Mouse (Mus musculus) C2C12 (cell line): ENCODE measurements around the gene Slc39a11.

Experiments used
- CEBPB ChIP-seq: IDR thresholded peaks from one replicate; pipeline ENCODE4 v1.6.1; 2011; ENCODE audit warnings: low read depth, mild to moderate bottlenecking, control low read depth, moderate library complexity
- CTCF ChIP-seq: IDR thresholded peaks from one replicate; pipeline ENCODE4 v1.5.1; 2011; ENCODE audit not compliant: control insufficient read depth, insufficient read depth, insufficient read length
- FOSL1 ChIP-seq: IDR thresholded peaks from one replicate; pipeline ENCODE4 v1.8.0; 2011; ENCODE audit warnings: mild to moderate bottlenecking, low read length; ENCODE audit not compliant: poor library complexity, insufficient read depth, severe bottlenecking
- MAX ChIP-seq: IDR thresholded peaks from one replicate; pipeline ENCODE4 v1.6.1; 2011; ENCODE audit warnings: mild to moderate bottlenecking, control low read depth
- MYOD1 ChIP-seq: IDR thresholded peaks from one replicate; pipeline ENCODE4 v1.6.1; 2011; ENCODE audit warnings: low read depth; ENCODE audit not compliant: control insufficient read depth, insufficient read length
- USF1 ChIP-seq: IDR thresholded peaks from one replicate; pipeline ENCODE4 v1.6.1; 2011; ENCODE audit warnings: low read depth, mild to moderate bottlenecking, control low read depth, moderate library complexity

DNA sequence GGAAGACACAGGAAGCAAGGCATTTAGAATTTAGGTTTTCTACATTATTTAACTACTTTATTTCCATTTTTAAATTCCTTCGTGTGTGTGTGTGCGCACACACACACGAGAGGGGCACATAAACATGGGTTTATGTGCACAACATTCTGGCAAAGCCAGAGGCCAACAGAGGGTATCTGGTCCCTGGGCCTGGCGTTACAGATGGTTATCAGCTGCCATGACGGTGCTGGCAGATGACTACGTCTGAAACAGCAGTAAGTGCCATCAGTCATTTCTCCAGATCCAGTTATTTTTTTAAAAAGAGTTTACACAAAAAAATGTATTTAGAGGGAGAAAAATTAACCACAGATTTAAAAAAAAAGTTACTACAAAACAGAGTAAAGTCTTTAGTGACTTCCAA, 16.3 kb upstream of the Slc39a11 start:
- no peak for TF ChIP-seq MYOD1
- no peak for TF ChIP-seq CTCF
- no peak for TF ChIP-seq USF1
- TF ChIP-seq MAX = no peak
- no peak for TF ChIP-seq CEBPB
- TF ChIP-seq FOSL1 = no peak
